Mouse (Mus musculus) intestine, embryonic 16.5 days (tissue): ENCODE results near the gene Cd7. TPM values are rescaled to one million over a fixed set of nuclear protein-coding genes. Genes with fewer than 3 reads are reported as not detected.
"Not testable (repeated sequence)": the region's sequence is repeated elsewhere in the genome, so short reads cannot be mapped to it uniquely, and the experiment has no call there.

Experiments used
- ATAC-seq: fragments of 200-750 bp; cut with Nextera tagmentation; 2 replicates; pipeline ENCODE4 v1.8.0; 2017; ENCODE audit warnings: moderate TSS enrichment, moderate library complexity
- H3K27ac ChIP-seq: fragments of 300-500 bp; sonication (generic); 2 replicates; pipeline ENCODE4 v1.5.1; 2014; ENCODE audit warnings: mild to moderate bottlenecking, low read length
- H3K27me3 ChIP-seq: fragments of 300-500 bp; sonication (generic); replicated peaks from 2 replicates; pipeline ENCODE4 v1.6.1; 2014; ENCODE audit warnings: low read length, control low read depth, mixed read lengths; ENCODE audit not compliant: control insufficient read depth, insufficient read depth
- H3K36me3 ChIP-seq: fragments of 300-500 bp; sonication (generic); 2 replicates; pipeline ENCODE4 v1.6.1; 2014; ENCODE audit warnings: low read length, control low read depth; ENCODE audit not compliant: control insufficient read depth, insufficient read depth
- H3K4me1 ChIP-seq: fragments of 300-500 bp; sonication (generic); 2 replicates; pipeline ENCODE4 v1.6.1; 2014; ENCODE audit warnings: low read length, control low read depth, mixed read lengths; ENCODE audit not compliant: control insufficient read depth, insufficient read depth
- H3K4me2 ChIP-seq: fragments of 300-500 bp; sonication (generic); 2 replicates; pipeline ENCODE4 v1.6.1; 2014; ENCODE audit warnings: low read depth, low read length, control low read depth
- H3K4me3 ChIP-seq: fragments of 300-500 bp; sonication (generic); 2 replicates; pipeline ENCODE4 v1.5.1; 2014; ENCODE audit warnings: mild to moderate bottlenecking, low read length
- H3K9ac ChIP-seq: fragments of 300-500 bp; sonication (generic); 2 replicates; pipeline ENCODE4 v1.6.1; 2014; ENCODE audit warnings: low read depth, low read length
- H3K9me3 ChIP-seq: fragments of 300-500 bp; sonication (generic); 2 replicates; pipeline ENCODE4 v1.6.1; 2016; ENCODE audit warnings: low read length, control low read depth; ENCODE audit not compliant: control insufficient read depth
- WGBS: fragments of 180-500 bp; shearing (Covaris S2); extraction: QIAGEN DNeasy Blood & Tissue Kit; methylation state at CpG from one replicate; pipeline ENCODE4 v1.1.7; 2014; 5-methylcytosine and 5-hydroxymethylcytosine counted together
- polyA plus RNA-seq: library from polyadenylated mRNA; unstranded; fragments of >200 nt; fragmentation: Nextera tagmentation; extraction: Ambion mirVana; gene quantifications from 2 replicates; pipeline ENCODE4 v1.2.1, GENCODE M21; 2015

Cd7 gene
- polyA plus RNA-seq, 1 experiment from 2014 or later = 7.9 TPM

- Histone ChIP-seq H3K36me3 (no peaks in the 10 kb centered on the region), H3K27ac (peak overlapping the region; percentile 84), H3K4me3 (no peak overlapping the region), H3K4me2 (no peak overlapping the region), H3K9me3 (no peaks in the 10 kb centered on the region), H3K4me1 (peaks cover 23% of the 10 kb centered on the region), H3K9ac (peak overlapping the region; percentile 14; the same call in 1 of the 2 replicates), H3K27me3 (no peaks in the 10 kb centered on the region)
- WGBS = 50% methylated on average over 7 of the region's 7 CpGs
- peak; percentile 74 for ATAC-seq
Measured at GRCm38 (mm10) chr11:121056536-121057236, 17.5 kb upstream of the Cd7 start.

DNA sequence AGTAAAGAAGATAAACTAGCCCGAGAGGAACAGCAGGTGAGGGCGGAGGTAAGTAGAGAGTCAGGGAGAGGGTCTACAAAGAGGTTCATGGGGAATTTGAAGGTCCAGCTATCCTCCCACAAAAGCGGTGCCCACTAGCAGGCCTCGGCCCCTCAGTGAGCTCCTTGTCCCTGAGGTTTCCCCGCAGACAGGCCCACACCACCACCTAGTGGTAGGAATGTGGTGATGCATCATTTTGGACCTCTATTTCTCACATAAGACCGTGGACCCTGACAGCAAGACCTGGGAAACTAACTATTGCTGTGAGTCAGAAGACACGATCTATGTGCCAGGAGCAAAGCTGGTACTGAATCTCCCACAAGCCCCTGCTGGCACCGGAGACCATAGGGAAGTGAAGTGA, 14.3 kb upstream of the Cd7 start:
- Histone ChIP-seq H3K36me3 (no peaks in the 10 kb centered on the region), H3K27me3 (no peaks in the 10 kb centered on the region), H3K9ac (no peak overlapping the region), H3K4me1 (peaks cover 17% of the 10 kb centered on the region), H3K9me3 (no peaks in the 10 kb centered on the region), H3K4me3 (no peak overlapping the region), H3K4me2 (no peak overlapping the region), H3K27ac (no peak overlapping the region)
- ATAC-seq = no peak
- WGBS = 16% methylated on average over 8 of the region's 8 CpGs

- 0 out of 2 replicates have a peak, but pooled peaks have one; percentile 42 for ATAC-seq
- WGBS = 68% methylated on average over 4 of the region's 4 CpGs
- H3K4me2 ChIP-seq = no peak overlapping the region
- peak overlapping the region; percentile 13; the same call in 1 of the 2 replicates for H3K27ac ChIP-seq
- H3K36me3 ChIP-seq = no peaks in the 10 kb centered on the region
- H3K27me3 ChIP-seq = no peaks in the 10 kb centered on the region
- H3K4me3 ChIP-seq = no peak overlapping the region
- peaks cover 12% of the 10 kb centered on the region for H3K4me1 ChIP-seq
- no peaks in the 10 kb centered on the region for H3K9me3 ChIP-seq
- no peak overlapping the region for H3K9ac ChIP-seq
Measured at GRCm38 (mm10) chr11:121052387-121052786, 13.2 kb upstream of the Cd7 start.

GRCm38 (mm10) chr11:121051793-121052192, 12.6 kb upstream of the Cd7 start:
- H3K4me2 ChIP-seq = no peak overlapping the region
- H3K9ac ChIP-seq = no peak overlapping the region
- no peaks in the 10 kb centered on the region for H3K9me3 ChIP-seq
- no peak for ATAC-seq
- no peaks in the 10 kb centered on the region for H3K36me3 ChIP-seq
- H3K27me3 ChIP-seq = no peaks in the 10 kb centered on the region
- H3K4me1 ChIP-seq = peaks cover 10% of the 10 kb centered on the region
- WGBS = 47% methylated on average over 1 of the region's 1 CpGs
- H3K4me3 ChIP-seq = no peak overlapping the region
- H3K27ac ChIP-seq = peak overlapping the region; percentile 14; the same call in 1 of the 2 replicates

GRCm38 (mm10) chr11:121049840-121050239, 10.6 kb upstream of the Cd7 start:
- Histone ChIP-seq H3K4me1 (0 out of 2 replicates have a peak, but pooled peaks cover 3% of the 10 kb centered on the region), H3K27ac (no peak overlapping the region), H3K36me3 (no peaks in the 10 kb centered on the region), H3K4me2 (no peak overlapping the region), H3K27me3 (no peaks in the 10 kb centered on the region), H3K9ac (no peak overlapping the region), H3K4me3 (no peak overlapping the region), H3K9me3 (no peaks in the 10 kb centered on the region)
- 61% methylated on average over 1 of the region's 1 CpGs for WGBS
- no peak for ATAC-seq

DNA sequence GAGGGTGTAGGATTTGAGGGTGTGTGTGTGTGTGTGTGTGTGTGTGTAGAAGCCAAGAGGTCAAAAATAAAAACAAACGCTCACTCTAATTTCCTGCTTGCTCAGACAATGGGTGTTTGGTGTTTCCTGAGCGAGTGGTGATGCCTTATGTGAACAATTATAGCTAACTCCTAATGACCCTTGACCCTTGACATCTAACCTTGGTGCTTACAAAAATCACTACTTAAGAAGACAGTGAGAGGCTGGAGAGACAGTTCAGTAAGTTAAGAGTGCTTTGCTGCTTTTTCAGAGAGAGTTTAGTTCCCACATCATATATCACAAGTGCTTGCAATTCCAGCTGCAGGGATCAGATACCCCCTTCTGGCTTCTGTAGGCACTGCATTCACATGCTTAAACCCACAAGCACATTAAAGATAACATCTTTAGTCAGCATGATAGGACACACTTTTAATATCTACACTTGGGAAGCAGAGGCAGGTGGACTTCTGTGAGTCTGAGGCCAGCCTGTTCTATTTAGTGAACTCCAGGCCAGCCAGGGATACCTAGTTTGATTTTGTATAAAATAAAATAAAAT, 8.7 kb upstream of the Cd7 start:
- Histone ChIP-seq H3K27me3 (no peaks in the 10 kb centered on the region), H3K9me3 (no peaks in the 10 kb centered on the region), H3K4me1 (0 out of 2 replicates have a peak, but pooled peaks cover 3% of the 10 kb centered on the region), H3K36me3 (no peaks in the 10 kb centered on the region), H3K4me2 (no peak overlapping the region), H3K4me3 (no peak overlapping the region), H3K27ac (no peak overlapping the region), H3K9ac (no peak overlapping the region)
- no peak for ATAC-seq
- WGBS = 53% methylated on average over 2 of the region's 2 CpGs

- no peak for ATAC-seq
- WGBS = 64% methylated on average over 1 of the region's 1 CpGs
- H3K9me3 ChIP-seq = no peaks in the 10 kb centered on the region
Measured at GRCm38 (mm10) chr11:121045286-121045685, 6.1 kb upstream of the Cd7 start.

GRCm38 (mm10) chr11:121043025-121043424, 3.8 kb upstream of the Cd7 start:
- not testable (repeated sequence) for H3K9ac ChIP-seq, H3K9me3 ChIP-seq, H3K4me1 ChIP-seq, H3K4me3 ChIP-seq, H3K36me3 ChIP-seq, ATAC-seq, H3K4me2 ChIP-seq, H3K27me3 ChIP-seq, H3K27ac ChIP-seq
- WGBS = 37% methylated on average over 1 of the region's 1 CpGs

More at GRCm38 (mm10) chr11:121045286-121045685, 6.1 kb upstream of the Cd7 start:
- no peaks in the 10 kb centered on the region for H3K36me3 ChIP-seq
- no peak overlapping the region for H3K27ac ChIP-seq
- H3K4me3 ChIP-seq = no peak overlapping the region
- no peaks in the 10 kb centered on the region for H3K4me1 ChIP-seq
- H3K27me3 ChIP-seq = no peaks in the 10 kb centered on the region
- H3K9ac ChIP-seq = no peak overlapping the region
- H3K4me2 ChIP-seq = no peak overlapping the region

DNA sequence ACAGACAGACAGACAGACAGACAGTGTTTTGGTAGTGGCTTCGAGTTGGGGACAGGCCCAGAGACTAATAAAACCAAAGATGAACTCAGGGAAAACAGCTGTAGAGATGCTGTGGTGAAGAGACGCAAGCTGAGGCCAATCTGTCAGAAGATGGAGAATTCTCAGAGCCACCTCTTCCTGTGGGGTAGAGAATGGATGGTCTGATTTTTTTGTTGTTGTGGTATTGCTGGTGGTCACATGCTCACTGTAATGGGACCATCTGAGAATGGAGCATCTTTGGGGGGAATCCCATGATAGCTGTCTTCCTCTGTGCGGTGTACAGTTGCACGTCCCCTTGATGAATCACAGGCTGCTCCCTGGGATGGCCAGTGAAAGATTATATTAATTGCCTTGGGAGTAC, 3.3 kb upstream of the Cd7 start:
- ATAC-seq = no peak
- Histone ChIP-seq H3K4me1 (no peaks in the 10 kb centered on the region), H3K4me3 (no peak overlapping the region), H3K4me2 (no peak overlapping the region), H3K27me3 (no peaks in the 10 kb centered on the region), H3K9ac (no peak overlapping the region), H3K27ac (no peak overlapping the region), H3K36me3 (no peaks in the 10 kb centered on the region), H3K9me3 (no peaks in the 10 kb centered on the region)
- 65% methylated on average over 4 of the region's 4 CpGs for WGBS
